Mouse (Mus musculus): Measurements from ENCODE around the gene Ddias.

- TF ChIP-seq CTCF (IDR thresholded peaks at IDR 0.05; ENCODE audit: borderline replicate concordance, insufficient read depth, low read depth, low read length) (no peak), POLR2A (IDR thresholded peaks at IDR 0.05; ENCODE audit: borderline replicate concordance, insufficient read depth, low read length) (no peak)
Observed at GRCm38 (mm10) chr7:92836447-92836846, 37.6 kb downstream of the Ddias start.
